Mouse (Mus musculus): Measurements from ENCODE around the gene Capn7. TPM values are rescaled to one million over a fixed set of nuclear protein-coding genes. Genes with fewer than 3 reads are reported as not detected.

The Capn7 gene
- total RNA-seq, 1 experiment, result 23.7 TPM

DNA sequence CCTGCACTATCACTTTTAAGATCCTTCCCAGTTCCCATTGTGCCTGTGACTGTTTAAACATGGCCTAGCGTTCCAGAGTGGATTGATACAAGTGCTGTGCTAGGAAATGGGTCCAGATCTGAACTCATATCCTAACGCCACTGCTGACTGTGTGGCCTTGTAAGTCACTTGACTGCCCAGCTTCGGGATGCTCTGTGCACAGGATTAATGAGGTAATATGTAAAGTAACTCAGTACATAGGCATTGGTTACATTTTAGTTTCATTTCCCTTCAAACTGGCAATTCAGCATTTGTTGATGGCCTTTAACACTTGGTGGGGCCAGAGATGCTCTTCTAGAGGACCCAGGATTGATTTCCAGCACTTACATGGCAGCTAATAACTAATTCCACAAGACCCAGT is 39.9 kb downstream of the Capn7 start:
- Histone ChIP-seq H3K9me3 (ENCODE audit: control insufficient read depth, insufficient read depth, low read depth, low read length) (no peaks in the 10 kb centered on the region), H3K4me3 (ENCODE audit: insufficient read depth in 1 of 2, low read depth in 1 of 2, low read length in 2 of 2, poor library complexity in 1 of 2, severe bottlenecking in 1 of 2) (no peak overlapping the region), H3K36me3 (ENCODE audit: control insufficient read depth, insufficient read depth, low read length, poor library complexity, severe bottlenecking) (peaks cover 5% of the 10 kb centered on the region), H3K4me1 (ENCODE audit: control insufficient read depth in 2 of 2, insufficient read depth in 2 of 2, low read length in 2 of 2, poor library complexity in 1 of 2) (no peaks in the 10 kb centered on the region), H3K9ac (ENCODE audit: insufficient read depth, low read depth, low read length, poor library complexity, severe bottlenecking) (no peak overlapping the region), H3K27ac (ENCODE audit: insufficient read depth, low read depth, low read length, poor library complexity, severe bottlenecking) (no peak overlapping the region)
- DNase-seq (ENCODE audit: low read depth, low spot score), result no peak
- TF ChIP-seq ZC3H11A (IDR thresholded peaks at IDR 0.05; ENCODE audit: borderline replicate concordance, low read depth, low read length) (no peak), CHD2 (IDR thresholded peaks at IDR 0.05; ENCODE audit: low read depth, low read length) (no peak), MAFK (IDR thresholded peaks at IDR 0.05; ENCODE audit: insufficient read depth, low read depth, low read length) (no peak)
- in situ Hi-C loops (cut with MboI; ENCODE audit: low sequenced_read_pairs in 2 of 2, unreplicated experiment in 2 of 2), result no loop called here

DNA sequence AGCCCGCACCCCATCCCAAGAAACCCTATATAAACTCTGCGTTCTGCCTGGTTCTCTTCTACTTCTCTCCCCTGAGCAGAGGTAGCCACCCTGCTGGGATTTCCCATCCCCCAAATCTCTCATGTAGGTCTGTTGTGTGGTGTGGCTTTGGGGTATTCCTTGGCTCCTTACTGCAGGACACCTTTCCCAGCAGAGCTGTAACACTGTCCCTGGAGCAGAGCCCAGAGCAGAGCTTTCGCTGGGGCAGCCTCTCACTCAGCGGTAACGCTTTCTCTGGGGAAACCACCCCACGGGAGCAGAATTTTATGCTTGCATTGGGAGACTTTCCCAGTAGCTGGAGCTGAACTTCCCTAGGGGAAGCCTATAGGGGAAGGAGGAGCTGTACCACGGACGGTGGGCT is 45.8 kb downstream of the Capn7 start:
- no peak for DNase-seq (ENCODE audit: low read depth, low spot score)
- Histone ChIP-seq H3K9me3 (ENCODE audit: control insufficient read depth, insufficient read depth, low read depth, low read length) (no peaks in the 10 kb centered on the region), H3K36me3 (ENCODE audit: control insufficient read depth, insufficient read depth, low read length, poor library complexity, severe bottlenecking) (no peaks in the 10 kb centered on the region), H3K4me3 (ENCODE audit: insufficient read depth in 1 of 2, low read depth in 1 of 2, low read length in 2 of 2, poor library complexity in 1 of 2, severe bottlenecking in 1 of 2) (no peak overlapping the region), H3K9ac (ENCODE audit: insufficient read depth, low read depth, low read length, poor library complexity, severe bottlenecking) (no peak overlapping the region), H3K4me1 (ENCODE audit: control insufficient read depth in 2 of 2, insufficient read depth in 2 of 2, low read length in 2 of 2, poor library complexity in 1 of 2) (peaks cover 0 to 3% of the 10 kb centered on the region in 2 experiments; a peak in 1 of 4 replicates), H3K27ac (ENCODE audit: insufficient read depth, low read depth, low read length, poor library complexity, severe bottlenecking) (no peak overlapping the region)
- TF ChIP-seq ZNF384 (IDR thresholded peaks at IDR 0.05; ENCODE audit: low read depth, low read length), result no peak
- no peak for TF ChIP-seq ZC3H11A (IDR thresholded peaks at IDR 0.05; ENCODE audit: borderline replicate concordance, low read depth, low read length)
- TF ChIP-seq CHD2 (IDR thresholded peaks at IDR 0.05; ENCODE audit: low read depth, low read length), result no peak
- no peak for TF ChIP-seq HCFC1 (IDR thresholded peaks at IDR 0.05; ENCODE audit: borderline replicate concordance, insufficient read depth, low read length)
- no peak for TF ChIP-seq MAFK (IDR thresholded peaks at IDR 0.05; ENCODE audit: insufficient read depth, low read depth, low read length)
- in situ Hi-C loops (cut with MboI; ENCODE audit: low sequenced_read_pairs in 2 of 2, unreplicated experiment in 2 of 2), result no loop called here

DNA sequence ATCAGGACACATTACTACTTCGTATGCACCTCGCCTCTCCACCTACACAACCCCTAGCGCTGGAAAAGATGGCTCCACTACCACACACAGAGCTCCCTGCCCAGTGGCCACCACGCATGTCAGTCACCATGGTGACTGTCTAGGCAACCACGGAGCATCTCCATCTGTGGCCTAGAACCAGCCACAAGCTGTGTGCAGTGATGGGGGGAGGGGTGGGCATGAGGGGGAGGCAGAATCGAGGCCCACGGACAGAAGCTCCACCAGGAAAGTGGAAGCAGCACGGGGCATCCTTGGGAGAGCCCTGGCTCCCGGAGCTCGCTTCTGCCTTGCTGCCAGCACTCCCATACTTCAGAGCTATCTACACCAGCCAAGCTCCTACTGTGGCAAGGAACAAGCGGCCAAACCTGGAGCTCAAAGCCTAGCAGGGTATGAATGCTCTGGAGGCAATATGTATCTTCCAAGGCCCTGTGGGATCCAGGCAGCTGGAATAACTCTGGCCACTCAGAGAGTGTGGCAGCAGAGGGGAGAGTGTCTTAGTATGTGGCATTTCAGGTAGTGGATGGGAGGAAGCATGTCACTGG is 47.1 kb downstream of the Capn7 start:
- H3K9me3 ChIP-seq (ENCODE audit: control insufficient read depth, insufficient read depth, low read depth, low read length), result no peaks in the 10 kb centered on the region
- no peaks in the 10 kb centered on the region for H3K36me3 ChIP-seq (ENCODE audit: control insufficient read depth, insufficient read depth, low read length, poor library complexity, severe bottlenecking)
- no peak for TF ChIP-seq ZNF384 (IDR thresholded peaks at IDR 0.05; ENCODE audit: low read depth, low read length)
- TF ChIP-seq MAFK (IDR thresholded peaks at IDR 0.05; ENCODE audit: insufficient read depth, low read depth, low read length), result no peak
- no peak for TF ChIP-seq CHD2 (IDR thresholded peaks at IDR 0.05; ENCODE audit: low read depth, low read length)
- no peak overlapping the region for H3K4me3 ChIP-seq (ENCODE audit: insufficient read depth in 1 of 2, low read depth in 1 of 2, low read length in 2 of 2, poor library complexity in 1 of 2, severe bottlenecking in 1 of 2)
- no peak overlapping the region for H3K27ac ChIP-seq (ENCODE audit: insufficient read depth, low read depth, low read length, poor library complexity, severe bottlenecking)
- peaks cover 0 to 3% of the 10 kb centered on the region in 2 experiments; a peak in 1 of 4 replicates for H3K4me1 ChIP-seq (ENCODE audit: control insufficient read depth in 2 of 2, insufficient read depth in 2 of 2, low read length in 2 of 2, poor library complexity in 1 of 2)
- H3K9ac ChIP-seq (ENCODE audit: insufficient read depth, low read depth, low read length, poor library complexity, severe bottlenecking), result no peak overlapping the region
- no peak for DNase-seq (ENCODE audit: low read depth, low spot score)
- in situ Hi-C loops (cut with MboI; ENCODE audit: low sequenced_read_pairs in 2 of 2, unreplicated experiment in 2 of 2), result no loop called here

DNA sequence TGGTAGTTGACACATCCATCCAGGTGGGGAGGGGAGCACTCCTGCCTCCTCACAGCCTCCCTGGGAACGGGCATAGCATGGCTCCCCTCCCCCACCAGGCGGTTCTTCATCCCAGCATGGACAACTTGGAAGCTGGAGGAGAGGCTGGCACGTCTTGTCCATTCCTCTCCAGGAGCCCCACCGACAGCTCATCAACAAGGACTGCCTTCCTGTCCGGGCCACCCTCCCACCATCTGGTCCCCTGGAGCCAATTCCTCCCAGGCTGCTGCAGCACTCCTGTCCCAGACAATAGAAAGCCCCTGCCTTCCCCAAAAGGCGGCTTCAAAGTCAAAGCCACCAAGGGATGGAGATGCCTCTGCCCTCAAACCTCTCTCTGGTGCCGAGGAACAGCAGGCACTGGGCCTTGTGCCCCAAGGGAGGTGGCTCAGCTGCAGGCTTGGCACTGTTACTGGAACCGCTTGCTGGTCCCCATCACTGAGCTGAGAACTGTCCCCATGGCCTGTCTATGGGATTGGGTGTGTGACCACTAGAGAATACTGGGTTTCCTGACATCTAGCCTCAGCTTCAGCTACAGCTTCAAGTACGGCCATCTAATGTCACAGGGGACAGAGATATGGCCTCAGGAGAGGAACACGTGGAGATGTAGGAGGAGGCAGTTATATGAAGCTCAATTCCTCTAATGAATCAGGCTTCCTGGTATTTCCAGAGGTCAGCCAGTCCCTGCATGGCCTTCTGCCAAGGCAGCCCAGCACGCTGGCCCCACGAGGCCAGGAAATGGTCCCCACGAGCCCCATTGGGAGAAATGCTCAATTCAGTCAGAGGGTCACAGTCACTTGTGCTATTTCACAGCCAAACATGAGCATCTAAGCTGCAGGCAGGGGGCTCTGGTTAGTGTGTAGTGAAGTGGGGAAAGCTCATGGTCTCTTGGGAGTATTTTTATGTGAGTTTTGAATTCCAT is 48.2 kb downstream of the Capn7 start:
- no peak for TF ChIP-seq ZC3H11A (IDR thresholded peaks at IDR 0.05; ENCODE audit: borderline replicate concordance, low read depth, low read length)
- TF ChIP-seq ZNF384 (IDR thresholded peaks at IDR 0.05; ENCODE audit: low read depth, low read length), result no peak
- no peak for TF ChIP-seq CHD2 (IDR thresholded peaks at IDR 0.05; ENCODE audit: low read depth, low read length)
- TF ChIP-seq MAFK (IDR thresholded peaks at IDR 0.05; ENCODE audit: insufficient read depth, low read depth, low read length), result no peak
- no peak for TF ChIP-seq HCFC1 (IDR thresholded peaks at IDR 0.05; ENCODE audit: borderline replicate concordance, insufficient read depth, low read length)
- no peaks in the 10 kb centered on the region for H3K36me3 ChIP-seq (ENCODE audit: control insufficient read depth, insufficient read depth, low read length, poor library complexity, severe bottlenecking)
- H3K4me3 ChIP-seq (ENCODE audit: insufficient read depth in 1 of 2, low read depth in 1 of 2, low read length in 2 of 2, poor library complexity in 1 of 2, severe bottlenecking in 1 of 2), result no peak overlapping the region
- H3K9ac ChIP-seq (ENCODE audit: insufficient read depth, low read depth, low read length, poor library complexity, severe bottlenecking), result no peak overlapping the region
- no peak for DNase-seq (ENCODE audit: low read depth, low spot score)
- no peak overlapping the region for H3K27ac ChIP-seq (ENCODE audit: insufficient read depth, low read depth, low read length, poor library complexity, severe bottlenecking)
- H3K9me3 ChIP-seq (ENCODE audit: control insufficient read depth, insufficient read depth, low read depth, low read length), result no peaks in the 10 kb centered on the region
- in situ Hi-C loops (cut with MboI; ENCODE audit: low sequenced_read_pairs in 2 of 2, unreplicated experiment in 2 of 2), result no loop called here
- peaks cover 0 to 3% of the 10 kb centered on the region in 2 experiments; a peak in 1 of 4 replicates for H3K4me1 ChIP-seq (ENCODE audit: control insufficient read depth in 2 of 2, insufficient read depth in 2 of 2, low read length in 2 of 2, poor library complexity in 1 of 2)

Data from ES-E14 (cell line).